Mouse (Mus musculus): ENCODE measurements around the gene Snrpb2.

DNA sequence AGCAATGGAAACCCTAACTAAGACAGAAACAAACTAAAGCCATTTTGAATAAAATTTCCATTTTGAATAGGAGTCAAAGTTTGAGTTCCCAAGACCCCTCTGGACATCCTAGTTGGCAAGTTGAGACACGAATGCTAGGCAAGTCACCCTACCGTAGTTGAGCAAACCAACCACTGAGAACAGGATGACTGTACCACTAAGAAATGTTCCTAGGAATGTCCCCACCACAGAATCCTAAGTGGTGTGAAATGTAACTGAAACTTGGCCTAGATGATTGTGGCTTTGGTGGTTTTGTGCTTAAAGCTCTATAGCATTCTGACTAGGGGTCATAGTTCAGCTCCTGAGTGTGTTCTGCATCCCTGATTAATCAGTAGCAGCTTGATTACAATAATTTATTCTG is 39.5 kb upstream of the Snrpb2 start:
- no peak for TF ChIP-seq CTCF (IDR thresholded peaks at IDR 0.05; ENCODE audit: low read depth)
- no peak for TF ChIP-seq EP300 (optimal IDR thresholded peaks at IDR 0.05)

Data from stomach, postnatal 0 days (tissue).